Mouse (Mus musculus): ENCODE measurements around the gene Fundc2. TPM values are rescaled to one million over a fixed set of nuclear protein-coding genes. Genes with fewer than 3 reads are reported as not detected.

The Fundc2 gene
- polyA plus RNA-seq (2011; ENCODE audit: insufficient read depth, insufficient read length, low read depth, missing spikeins), result 80.6 and 84.4 TPM in 2 replicates

DNA sequence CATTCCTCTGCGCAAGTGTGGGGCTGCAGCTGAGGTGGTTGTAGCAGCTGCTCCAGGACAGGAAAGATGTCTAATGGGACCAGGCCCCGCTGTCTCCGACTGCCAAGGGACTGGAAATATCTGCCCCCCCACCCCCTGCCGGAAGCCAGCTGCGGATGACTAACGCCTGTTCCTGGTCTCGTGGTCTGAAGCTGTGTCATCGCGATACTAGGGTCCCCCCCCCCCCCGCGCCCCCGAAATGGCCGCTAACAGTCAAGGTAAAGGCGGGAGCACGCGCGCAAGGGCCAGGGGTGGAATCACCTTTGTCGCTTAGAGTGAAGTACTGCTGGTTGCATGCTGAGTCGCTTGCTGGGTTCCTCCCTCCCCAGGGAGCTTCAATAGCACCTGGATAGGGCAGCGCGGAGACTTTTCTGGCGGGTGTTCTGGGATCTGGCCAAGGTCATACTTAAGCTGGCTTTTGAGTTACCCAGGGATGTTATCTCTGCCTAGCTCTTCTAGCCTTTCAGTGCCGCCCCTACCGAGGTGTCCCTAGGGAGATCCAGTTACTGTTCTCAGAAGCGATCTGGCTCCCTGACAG lies at the start of gene Fundc2, which contains the start of gene F8:
TSS of gene Fundc2 (plus strand) at position 205 of the 577 bp plus-strand sequence.
TSS of gene F8 (minus strand) at position 421 of the 577 bp plus-strand sequence.
- Histone ChIP-seq H3K9ac (ENCODE audit: low read depth, poor library complexity, severe bottlenecking) (peak within 1 kb of the TSS; percentile 95), H3K27ac (ENCODE audit: insufficient read depth, low read length) (peak within 1 kb of the TSS; percentile 90), H3K4me3 (ENCODE audit: low read depth, low read length) (peak within 1 kb of the TSS; percentile 100), H3K36me3 (ENCODE audit: control insufficient read depth, insufficient read depth, low read length, poor library complexity, severe bottlenecking) (no peaks in the 10 kb centered on the region), H3K4me1 (ENCODE audit: control insufficient read depth, insufficient read depth, low read length) (no peaks in the 10 kb centered on the region), H3K9me3 (replicated peaks; ENCODE audit: control insufficient read depth, insufficient read depth, low read length, poor library complexity, severe bottlenecking) (no peaks in the 10 kb centered on the region), H3K27me3 (ENCODE audit: control insufficient read depth, insufficient read depth, low read length, poor library complexity, severe bottlenecking) (no peaks in the 10 kb centered on the region)
- no peak for TF ChIP-seq EP300 (IDR thresholded peaks at IDR 0.05; ENCODE audit: insufficient read depth, low read depth, low read length)
- no peak for TF ChIP-seq CTCF (IDR thresholded peaks at IDR 0.05; ENCODE audit: low read depth, low read length)
- peak; percentile 31 for TF ChIP-seq POLR2A (IDR thresholded peaks at IDR 0.05; ENCODE audit: insufficient read depth, low read length)

DNA sequence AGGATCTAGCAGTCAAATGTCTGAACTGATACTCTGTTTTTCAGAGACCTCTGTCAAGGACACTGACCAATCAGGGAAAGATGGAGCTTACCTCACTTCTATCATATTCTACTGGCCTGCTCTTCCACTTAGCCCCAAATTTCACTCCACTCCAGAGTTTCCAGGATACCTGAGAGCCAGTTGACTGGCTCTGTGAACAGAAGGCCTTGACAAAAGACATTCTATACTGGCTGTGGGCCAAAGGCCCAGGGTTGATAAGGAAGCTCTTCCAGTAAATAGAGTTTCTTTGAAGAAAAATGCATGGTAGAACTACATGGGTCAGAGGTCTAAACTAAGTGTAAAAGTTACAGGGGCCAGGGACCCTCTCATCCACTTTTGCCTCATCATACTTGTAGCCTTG lies 12.0 kb upstream of the Fundc2 start:
- Histone ChIP-seq H3K9me3 (replicated peaks; ENCODE audit: control insufficient read depth, insufficient read depth, low read length, poor library complexity, severe bottlenecking) (no peaks in the 10 kb centered on the region), H3K27me3 (ENCODE audit: control insufficient read depth, insufficient read depth, low read length, poor library complexity, severe bottlenecking) (no peaks in the 10 kb centered on the region), H3K4me1 (ENCODE audit: control insufficient read depth, insufficient read depth, low read length) (no peaks in the 10 kb centered on the region), H3K9ac (ENCODE audit: low read depth, poor library complexity, severe bottlenecking) (no peak overlapping the region), H3K36me3 (ENCODE audit: control insufficient read depth, insufficient read depth, low read length, poor library complexity, severe bottlenecking) (no peaks in the 10 kb centered on the region), H3K27ac (ENCODE audit: insufficient read depth, low read length) (no peak overlapping the region), H3K4me3 (ENCODE audit: low read depth, low read length) (no peak overlapping the region)
- TF ChIP-seq POLR2A (IDR thresholded peaks at IDR 0.05; ENCODE audit: insufficient read depth, low read length) (no peak), EP300 (IDR thresholded peaks at IDR 0.05; ENCODE audit: insufficient read depth, low read depth, low read length) (no peak)

DNA sequence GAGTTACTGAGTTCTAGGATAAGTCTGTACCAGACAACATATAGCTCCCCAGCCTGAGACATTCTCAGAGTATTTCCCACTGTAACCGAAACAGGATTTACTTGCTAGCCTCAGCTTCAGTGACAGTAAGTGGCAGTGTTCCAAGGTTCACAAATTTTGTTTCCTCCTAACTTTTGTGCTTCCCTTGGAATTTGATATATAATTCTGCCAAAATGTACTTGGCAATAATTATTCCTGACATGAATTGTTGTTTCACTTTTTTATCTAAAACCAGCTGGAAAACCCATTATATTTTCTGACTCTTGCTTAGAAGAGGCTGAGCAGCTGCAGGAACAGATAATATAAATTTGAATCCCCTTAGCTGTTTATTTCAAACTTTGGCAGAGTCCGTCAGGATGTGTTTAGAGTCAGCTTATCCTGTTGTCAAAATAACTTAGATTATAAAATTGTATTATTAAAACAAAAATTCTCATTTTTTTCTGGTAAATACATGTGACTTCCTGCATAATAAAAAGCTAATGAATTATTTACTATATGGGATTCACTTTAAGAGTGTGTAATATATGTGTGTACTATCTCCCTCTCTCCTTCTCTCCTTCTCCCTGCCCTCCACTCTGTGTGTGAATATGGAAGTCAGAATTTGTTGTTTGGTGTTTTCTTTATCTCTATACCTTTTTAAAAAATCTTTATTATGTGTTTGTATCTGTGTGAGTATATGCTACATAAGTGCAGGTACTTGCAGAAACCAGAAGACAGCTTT lies 9.4 kb upstream of the Fundc2 start:
- Histone ChIP-seq H3K9ac (ENCODE audit: low read depth, poor library complexity, severe bottlenecking) (no peak overlapping the region), H3K27ac (ENCODE audit: insufficient read depth, low read length) (no peak overlapping the region), H3K4me3 (ENCODE audit: low read depth, low read length) (no peak overlapping the region), H3K4me1 (ENCODE audit: control insufficient read depth, insufficient read depth, low read length) (no peaks in the 10 kb centered on the region), H3K36me3 (ENCODE audit: control insufficient read depth, insufficient read depth, low read length, poor library complexity, severe bottlenecking) (no peaks in the 10 kb centered on the region), H3K9me3 (replicated peaks; ENCODE audit: control insufficient read depth, insufficient read depth, low read length, poor library complexity, severe bottlenecking) (no peaks in the 10 kb centered on the region), H3K27me3 (ENCODE audit: control insufficient read depth, insufficient read depth, low read length, poor library complexity, severe bottlenecking) (no peaks in the 10 kb centered on the region)
- TF ChIP-seq POLR2A (IDR thresholded peaks at IDR 0.05; ENCODE audit: insufficient read depth, low read length), result no peak
- TF ChIP-seq EP300 (IDR thresholded peaks at IDR 0.05; ENCODE audit: insufficient read depth, low read depth, low read length), result no peak
- TF ChIP-seq CTCF (IDR thresholded peaks at IDR 0.05; ENCODE audit: low read depth, low read length), result no peak

DNA sequence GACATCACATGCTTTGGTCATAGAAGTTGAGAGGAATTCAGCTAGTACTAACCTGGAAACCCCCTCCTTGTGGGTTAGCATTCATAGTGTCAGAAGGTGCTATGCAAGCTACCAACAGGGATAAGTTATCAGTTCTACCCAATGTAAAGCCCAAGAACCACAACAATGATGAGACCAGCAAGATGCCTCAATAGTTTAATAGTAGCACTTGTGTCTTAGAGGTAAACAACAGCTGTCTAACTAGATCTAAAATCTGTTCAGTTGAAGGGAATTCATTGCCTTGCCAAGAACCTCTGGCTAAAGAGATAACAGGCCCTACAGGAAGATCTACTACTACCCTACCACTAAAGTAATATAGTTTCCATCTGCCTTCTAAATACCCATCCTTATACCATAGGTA lies 5.4 kb upstream of the Fundc2 start:
- Histone ChIP-seq H3K9me3 (replicated peaks; ENCODE audit: control insufficient read depth, insufficient read depth, low read length, poor library complexity, severe bottlenecking) (no peaks in the 10 kb centered on the region), H3K27me3 (ENCODE audit: control insufficient read depth, insufficient read depth, low read length, poor library complexity, severe bottlenecking) (no peaks in the 10 kb centered on the region), H3K36me3 (ENCODE audit: control insufficient read depth, insufficient read depth, low read length, poor library complexity, severe bottlenecking) (no peaks in the 10 kb centered on the region), H3K9ac (ENCODE audit: low read depth, poor library complexity, severe bottlenecking) (no peak overlapping the region), H3K27ac (ENCODE audit: insufficient read depth, low read length) (no peak overlapping the region), H3K4me1 (ENCODE audit: control insufficient read depth, insufficient read depth, low read length) (no peaks in the 10 kb centered on the region), H3K4me3 (ENCODE audit: low read depth, low read length) (no peak overlapping the region)
- no peak for TF ChIP-seq CTCF (IDR thresholded peaks at IDR 0.05; ENCODE audit: low read depth, low read length)
- TF ChIP-seq POLR2A (IDR thresholded peaks at IDR 0.05; ENCODE audit: insufficient read depth, low read length), result no peak
- no peak for TF ChIP-seq EP300 (IDR thresholded peaks at IDR 0.05; ENCODE audit: insufficient read depth, low read depth, low read length)

DNA sequence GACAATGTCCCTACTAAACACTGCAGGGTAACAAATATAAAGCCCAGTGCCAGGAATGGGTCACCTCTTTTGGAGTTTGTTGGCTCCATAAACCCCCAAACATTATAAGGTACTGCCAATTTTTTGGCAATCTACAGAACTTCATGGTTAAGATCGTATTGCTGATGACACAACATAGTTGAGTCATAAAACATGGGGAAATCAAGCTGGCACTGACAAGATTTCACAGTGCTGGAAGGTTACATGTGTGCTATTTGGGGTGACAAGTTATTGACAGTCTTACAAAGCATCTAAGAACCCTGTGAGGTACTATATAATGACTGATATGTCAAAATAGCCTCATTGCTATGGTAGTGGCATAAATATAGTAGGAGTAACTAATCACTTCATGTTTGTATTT lies 1.0 kb upstream of the Fundc2 start:
- Histone ChIP-seq H3K9me3 (replicated peaks; ENCODE audit: control insufficient read depth, insufficient read depth, low read length, poor library complexity, severe bottlenecking) (no peaks in the 10 kb centered on the region), H3K27ac (ENCODE audit: insufficient read depth, low read length) (no peak overlapping the region), H3K27me3 (ENCODE audit: control insufficient read depth, insufficient read depth, low read length, poor library complexity, severe bottlenecking) (no peaks in the 10 kb centered on the region), H3K36me3 (ENCODE audit: control insufficient read depth, insufficient read depth, low read length, poor library complexity, severe bottlenecking) (no peaks in the 10 kb centered on the region), H3K4me3 (ENCODE audit: low read depth, low read length) (no peak overlapping the region), H3K4me1 (ENCODE audit: control insufficient read depth, insufficient read depth, low read length) (no peaks in the 10 kb centered on the region), H3K9ac (ENCODE audit: low read depth, poor library complexity, severe bottlenecking) (no peak overlapping the region)
- TF ChIP-seq POLR2A (IDR thresholded peaks at IDR 0.05; ENCODE audit: insufficient read depth, low read length), result no peak
- TF ChIP-seq CTCF (IDR thresholded peaks at IDR 0.05; ENCODE audit: low read depth, low read length), result no peak
- no peak for TF ChIP-seq EP300 (IDR thresholded peaks at IDR 0.05; ENCODE audit: insufficient read depth, low read depth, low read length)

DNA sequence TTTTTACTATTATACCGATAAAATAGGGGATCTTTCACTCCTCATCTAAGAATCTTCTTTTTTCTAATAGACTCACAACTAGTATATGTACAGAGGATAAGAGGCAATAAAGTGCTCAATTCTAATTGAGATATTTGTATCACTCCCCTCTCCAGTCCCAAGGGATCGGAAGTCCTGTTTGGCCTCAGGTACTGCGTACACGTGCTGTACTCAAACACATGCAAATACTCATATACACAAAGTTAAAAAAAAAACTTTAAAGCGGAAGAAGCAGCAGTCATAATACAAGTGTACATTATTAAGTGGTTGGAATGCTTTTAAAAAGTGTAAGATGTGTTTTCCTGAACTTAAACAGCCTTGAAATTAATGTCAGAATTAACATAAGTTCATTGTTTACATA lies 500 bp upstream of the Fundc2 start:
- H3K9me3 ChIP-seq (replicated peaks; ENCODE audit: control insufficient read depth, insufficient read depth, low read length, poor library complexity, severe bottlenecking), result no peaks in the 10 kb centered on the region
- peak overlapping the region; percentile 95 for H3K9ac ChIP-seq (ENCODE audit: low read depth, poor library complexity, severe bottlenecking)
- no peaks in the 10 kb centered on the region for H3K27me3 ChIP-seq (ENCODE audit: control insufficient read depth, insufficient read depth, low read length, poor library complexity, severe bottlenecking)
- H3K36me3 ChIP-seq (ENCODE audit: control insufficient read depth, insufficient read depth, low read length, poor library complexity, severe bottlenecking), result no peaks in the 10 kb centered on the region
- no peaks in the 10 kb centered on the region for H3K4me1 ChIP-seq (ENCODE audit: control insufficient read depth, insufficient read depth, low read length)
- TF ChIP-seq CTCF (IDR thresholded peaks at IDR 0.05; ENCODE audit: low read depth, low read length) (no peak), POLR2A (IDR thresholded peaks at IDR 0.05; ENCODE audit: insufficient read depth, low read length) (no peak), EP300 (IDR thresholded peaks at IDR 0.05; ENCODE audit: insufficient read depth, low read depth, low read length) (no peak)
- peak overlapping the region; percentile 100 for H3K4me3 ChIP-seq (ENCODE audit: low read depth, low read length)
- H3K27ac ChIP-seq (ENCODE audit: insufficient read depth, low read length), result no peak overlapping the region
